Mouse (Mus musculus): ENCODE measurements around the gene Grik4.
A peak's percentile ranks its signal among the peaks of the same experiment; 100 is the strongest.

DNA sequence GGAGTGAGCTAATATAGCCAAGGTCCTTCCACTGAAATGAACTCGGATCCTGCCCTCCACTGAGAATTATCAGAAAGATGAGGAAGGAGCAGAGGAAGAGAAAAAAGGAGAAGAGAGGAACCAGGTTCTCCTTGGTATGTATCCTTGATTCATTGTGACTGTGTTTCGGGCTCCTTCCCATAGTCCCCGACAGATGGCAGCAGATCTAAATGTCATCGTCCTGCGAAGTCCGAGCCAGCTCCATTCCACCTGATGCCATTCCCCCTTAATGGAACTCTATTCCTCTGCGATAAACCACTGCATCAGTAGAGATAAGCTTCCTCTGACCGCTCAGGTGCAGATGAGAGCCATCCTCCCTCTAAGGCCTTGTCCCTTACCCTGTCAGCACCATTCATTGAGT lies 155.8 kb downstream of the Grik4 start:
- TF ChIP-seq CTCF (IDR thresholded peaks at IDR 0.05; ENCODE audit: low read depth) (peak; percentile 84), EP300 (optimal IDR thresholded peaks at IDR 0.05) (no peak)

Data from stomach, postnatal 0 days (tissue).